Mouse (Mus musculus) embryonic facial prominence, embryonic 10.5 days (tissue): ENCODE measurements around the gene Syne1. TPM values are rescaled to one million over a fixed set of nuclear protein-coding genes. Genes with fewer than 3 reads are reported as not detected.

Experiments
- DNase-seq: peaks from one replicate; pipeline ENCODE4 v3.0.0-alpha.2; 2017; ENCODE audit warnings: low spot score
- H3K27ac ChIP-seq: fragments of 300-500 bp; sonication (generic); replicated peaks from 2 replicates; pipeline ENCODE4 v1.5.1; 2016; ENCODE audit warnings: mild to moderate bottlenecking
- H3K27me3 ChIP-seq: fragments of 300-500 bp; sonication (generic); replicated peaks from 2 replicates; pipeline ENCODE4 v1.6.1; 2016; ENCODE audit warnings: low read depth, mild to moderate bottlenecking; ENCODE audit not compliant: poor library complexity, severe bottlenecking
- H3K36me3 ChIP-seq: fragments of 300-500 bp; sonication (generic); replicated peaks from 2 replicates; pipeline ENCODE4 v1.6.1; 2016; ENCODE audit warnings: mild to moderate bottlenecking, moderate library complexity
- H3K4me1 ChIP-seq: fragments of 300-500 bp; sonication (generic); 2 replicates; pipeline ENCODE4 v1.6.1; 2016
- H3K4me3 ChIP-seq: fragments of 300-500 bp; sonication (generic); 2 replicates; pipeline ENCODE4 v1.5.1; 2016; ENCODE audit warnings: mild to moderate bottlenecking, moderate library complexity
- H3K9me3 ChIP-seq: fragments of 300-500 bp; sonication (generic); 2 replicates; pipeline ENCODE4 v1.6.1; 2016; ENCODE audit warnings: mild to moderate bottlenecking
- WGBS: fragments of 180-500 bp; shearing (Covaris S2); methylation state at CpG from one replicate; pipeline ENCODE4 v1.1.7; 2016; 5-methylcytosine and 5-hydroxymethylcytosine counted together
- polyA plus RNA-seq: library from polyadenylated mRNA; unstranded; fragments of >200 nt; fragmentation: Nextera tagmentation; extraction: Ambion mirVana; gene quantifications from 2 replicates; pipeline ENCODE4 v1.2.1, GENCODE M21; 2016

Syne1 gene
- polyA plus RNA-seq, 1 experiment from 2014 or later, result 2.5 TPM

GRCm38 (mm10) chr10:5256686-5257085 is 294.6 kb downstream of the Syne1 start:
- Histone ChIP-seq H3K27me3 (no peaks in the 10 kb centered on the region), H3K36me3 (peaks cover 7% of the 10 kb centered on the region; the same call in 1 of the 2 replicates), H3K4me3 (no peak overlapping the region), H3K27ac (no peak overlapping the region), H3K4me1 (no peaks in the 10 kb centered on the region), H3K9me3 (peaks cover 6% of the 10 kb centered on the region; the same call in 1 of the 2 replicates)
- no peak for DNase-seq

DNA sequence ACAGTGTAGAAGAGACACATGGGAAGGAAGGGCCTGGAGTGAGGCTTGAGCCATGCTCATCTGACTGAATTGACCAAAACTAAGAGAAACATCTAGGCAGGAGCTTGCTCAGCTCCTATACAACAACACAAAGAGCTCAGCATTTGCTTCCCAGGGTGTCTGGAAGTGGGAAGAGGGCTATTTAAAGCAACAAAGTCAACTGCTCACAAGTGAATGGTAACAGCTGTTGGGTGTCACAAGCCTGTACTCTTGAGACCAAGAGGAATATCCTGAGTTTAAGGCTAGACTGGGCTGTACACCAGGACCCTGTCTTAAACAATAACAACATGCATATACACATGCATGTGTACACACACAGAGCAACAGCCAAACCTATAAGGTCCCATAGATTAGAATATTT is 297.5 kb downstream of the Syne1 start:
- no peak for DNase-seq
- H3K4me3 ChIP-seq, result no peak overlapping the region
- no peak overlapping the region for H3K27ac ChIP-seq
- no peaks in the 10 kb centered on the region for H3K27me3 ChIP-seq
- 0 out of 2 replicates have a peak, but pooled peaks cover 4% of the 10 kb centered on the region for H3K4me1 ChIP-seq
- peaks cover 6% of the 10 kb centered on the region; the same call in 1 of the 2 replicates for H3K9me3 ChIP-seq
- H3K36me3 ChIP-seq, result peaks cover 7% of the 10 kb centered on the region; the same call in 1 of the 2 replicates

DNA sequence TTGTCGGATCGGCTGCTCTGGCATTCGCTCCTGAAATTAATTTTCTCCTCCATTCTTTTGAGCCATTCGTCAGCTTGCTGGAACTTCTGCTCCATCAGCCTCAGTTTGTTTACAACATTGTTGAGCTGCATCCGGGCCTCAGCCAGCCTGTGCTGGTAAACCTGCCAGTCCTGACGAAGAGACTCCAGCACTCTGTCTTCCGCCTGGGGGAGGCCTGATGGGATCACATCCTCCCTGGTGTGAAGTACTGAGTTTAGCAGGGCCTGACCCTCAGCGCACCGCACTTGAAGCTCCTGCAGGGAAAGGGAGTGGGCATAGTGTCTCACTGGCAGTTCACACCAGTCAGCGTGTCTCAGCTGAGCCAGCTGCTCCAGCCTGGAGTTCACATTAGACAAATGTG is 300.6 kb downstream of the Syne1 start:
- 79% methylated on average over 10 of the region's 10 CpGs for WGBS
- H3K36me3 ChIP-seq, result no peaks in the 10 kb centered on the region
- no peaks in the 10 kb centered on the region for H3K9me3 ChIP-seq
- H3K27ac ChIP-seq, result no peak overlapping the region
- 0 out of 2 replicates have a peak, but pooled peaks cover 4% of the 10 kb centered on the region for H3K4me1 ChIP-seq
- no peak overlapping the region for H3K4me3 ChIP-seq
- DNase-seq, result no peak
- no peaks in the 10 kb centered on the region for H3K27me3 ChIP-seq

GRCm38 (mm10) chr10:5239680-5240079 is 311.6 kb downstream of the Syne1 start:
- Histone ChIP-seq H3K27ac (no peak overlapping the region), H3K4me3 (no peak overlapping the region), H3K36me3 (no peaks in the 10 kb centered on the region), H3K9me3 (no peaks in the 10 kb centered on the region), H3K4me1 (peaks cover 12% of the 10 kb centered on the region), H3K27me3 (no peaks in the 10 kb centered on the region)
- WGBS, result 85% methylated on average over 4 of the region's 4 CpGs
- DNase-seq, result no peak

- H3K9me3 ChIP-seq, result no peaks in the 10 kb centered on the region
- no peak overlapping the region for H3K27ac ChIP-seq
- WGBS, result 54% methylated on average over 4 of the region's 4 CpGs
- no peaks in the 10 kb centered on the region for H3K27me3 ChIP-seq
- no peaks in the 10 kb centered on the region for H3K36me3 ChIP-seq
- no peak for DNase-seq
- H3K4me1 ChIP-seq, result peaks cover 22% of the 10 kb centered on the region
- no peak overlapping the region for H3K4me3 ChIP-seq
Observed at GRCm38 (mm10) chr10:5236926-5237325, 314.4 kb downstream of the Syne1 start.

DNA sequence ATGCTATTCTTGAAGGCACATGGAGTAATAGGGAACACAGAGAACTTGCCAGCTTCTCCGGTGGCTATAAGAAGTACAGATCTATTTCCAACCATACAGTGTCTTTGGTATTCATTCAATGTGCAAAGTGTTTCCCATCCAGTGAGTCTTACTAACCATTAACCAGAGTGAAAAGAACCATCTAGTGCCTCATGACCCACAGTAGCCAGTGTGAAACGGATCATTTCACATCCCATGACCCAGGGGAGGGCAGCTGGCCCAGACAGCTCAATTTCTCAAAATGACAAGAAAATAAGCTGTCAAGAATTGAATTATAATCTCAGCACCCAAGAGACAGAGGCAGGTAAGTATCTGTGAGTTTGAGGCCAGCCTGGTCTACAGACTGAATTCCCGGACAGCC is 315.1 kb downstream of the Syne1 start:
- no peaks in the 10 kb centered on the region for H3K9me3 ChIP-seq
- no peak overlapping the region for H3K4me3 ChIP-seq
- DNase-seq, result no peak
- H3K27ac ChIP-seq, result no peak overlapping the region
- H3K27me3 ChIP-seq, result no peaks in the 10 kb centered on the region
- peaks cover 22% of the 10 kb centered on the region for H3K4me1 ChIP-seq
- no peaks in the 10 kb centered on the region for H3K36me3 ChIP-seq
- WGBS, result 86% methylated on average over 3 of the region's 3 CpGs

GRCm38 (mm10) chr10:5234721-5235501 is 316.4 kb downstream of the Syne1 start:
- DNase-seq, result peak; percentile 50
- peaks cover 22% of the 10 kb centered on the region for H3K4me1 ChIP-seq
- H3K9me3 ChIP-seq, result no peaks in the 10 kb centered on the region
- peak overlapping the region; percentile 72 for H3K27ac ChIP-seq
- no peaks in the 10 kb centered on the region for H3K36me3 ChIP-seq
- no peaks in the 10 kb centered on the region for H3K27me3 ChIP-seq
- 55% methylated on average over 9 of the region's 9 CpGs for WGBS
- H3K4me3 ChIP-seq, result no peak overlapping the region

- WGBS, result 95% methylated on average over 8 of the region's 8 CpGs
- H3K4me1 ChIP-seq, result peaks cover 4% of the 10 kb centered on the region; the same call in 1 of the 2 replicates
- H3K4me3 ChIP-seq, result no peak overlapping the region
- H3K36me3 ChIP-seq, result no peaks in the 10 kb centered on the region; the same call in 1 of the 2 replicates
- DNase-seq, result no peak
- H3K27ac ChIP-seq, result no peak overlapping the region
- H3K9me3 ChIP-seq, result no peaks in the 10 kb centered on the region
- H3K27me3 ChIP-seq, result no peaks in the 10 kb centered on the region
Observed at GRCm38 (mm10) chr10:5229129-5229528, 322.2 kb downstream of the Syne1 start.

- WGBS, result 81% methylated on average over 20 of the region's 20 CpGs
- no peak overlapping the region for H3K4me3 ChIP-seq
Observed at GRCm38 (mm10) chr10:5227395-5228076, 323.7 kb downstream of the Syne1 start.

DNA sequence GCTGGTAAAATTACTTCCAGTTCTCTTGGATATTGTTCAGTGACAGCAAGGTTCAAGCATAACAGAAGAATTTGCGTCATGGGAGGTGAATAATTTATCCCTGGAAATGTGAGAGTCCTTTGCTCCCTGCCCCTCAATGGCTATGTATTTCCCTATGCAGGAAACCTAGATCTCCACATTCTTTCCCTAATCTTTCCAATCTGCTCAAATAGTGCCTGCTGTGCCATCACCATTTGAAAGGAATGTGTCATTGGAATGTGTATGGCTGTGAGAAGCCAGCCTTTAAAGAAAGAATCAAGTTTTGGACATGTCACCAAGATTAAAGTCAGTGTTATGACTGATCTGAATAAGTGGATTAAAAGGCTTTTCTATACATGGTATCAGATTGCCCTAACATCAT is 335.3 kb downstream of the Syne1 start:
- no peak overlapping the region for H3K4me3 ChIP-seq
- no peaks in the 10 kb centered on the region for H3K9me3 ChIP-seq
- peaks cover 4% of the 10 kb centered on the region; the same call in 1 of the 2 replicates for H3K36me3 ChIP-seq
- no peaks in the 10 kb centered on the region for H3K27me3 ChIP-seq
- peaks cover 7% of the 10 kb centered on the region; the same call in 1 of the 2 replicates for H3K4me1 ChIP-seq
- WGBS, result 36% methylated on average over 1 of the region's 1 CpGs
- DNase-seq, result no peak
- H3K27ac ChIP-seq, result no peak overlapping the region

More at GRCm38 (mm10) chr10:5227395-5228076, 323.7 kb downstream of the Syne1 start:
- Histone ChIP-seq H3K36me3 (no peaks in the 10 kb centered on the region; the same call in 1 of the 2 replicates), H3K4me1 (no peaks in the 10 kb centered on the region), H3K27me3 (no peaks in the 10 kb centered on the region), H3K9me3 (no peaks in the 10 kb centered on the region), H3K27ac (no peak overlapping the region)
- DNase-seq, result no peak

GRCm38 (mm10) chr10:5207905-5208641 is 343.2 kb downstream of the Syne1 start:
- Histone ChIP-seq H3K36me3 (no peaks in the 10 kb centered on the region), H3K9me3 (no peaks in the 10 kb centered on the region), H3K4me1 (peaks cover 7% of the 10 kb centered on the region), H3K4me3 (no peak overlapping the region), H3K27me3 (no peaks in the 10 kb centered on the region), H3K27ac (0 out of 2 replicates have a peak overlapping the region, but pooled peaks have one; percentile 4)
- 31% methylated on average over 7 of the region's 7 CpGs for WGBS
- DNase-seq, result peak; percentile 26

- 93% methylated on average over 3 of the region's 3 CpGs for WGBS
- H3K9me3 ChIP-seq, result no peaks in the 10 kb centered on the region
- H3K4me1 ChIP-seq, result peaks cover 4% of the 10 kb centered on the region
- no peak for DNase-seq
- H3K4me3 ChIP-seq, result no peak overlapping the region
- no peaks in the 10 kb centered on the region for H3K27me3 ChIP-seq
- no peak overlapping the region for H3K27ac ChIP-seq
- no peaks in the 10 kb centered on the region for H3K36me3 ChIP-seq
Observed at GRCm38 (mm10) chr10:5205977-5206376, 345.3 kb downstream of the Syne1 start.
